Mouse (Mus musculus) MEL (cell line): Measurements from ENCODE around the gene Gstm2. TPM values are rescaled to one million over a fixed set of nuclear protein-coding genes. Genes with fewer than 3 reads are reported as not detected.
"Not testable (repeated sequence)": the region's sequence is repeated elsewhere in the genome, so short reads cannot be mapped to it uniquely, and the experiment has no call there.

ENCODE experiments used
- DNase-seq: peaks from one replicate; pipeline ENCODE4 v3.0.0; 2011; ENCODE audit warnings: low read depth, low spot score
- H3K27ac ChIP-seq: 2 replicates; pipeline ENCODE4 v1.5.1; 2012; ENCODE audit warnings: low read depth, mild to moderate bottlenecking, control low read depth, low read length, moderate library complexity; ENCODE audit not compliant: control insufficient read depth
- H3K27me3 ChIP-seq, 2 experiments: fragments of 150-350 bp in 1 of 2; sonication (generic) in 1 of 2; 2 replicates each; pipeline ENCODE4 v1.6.1; 2012; ENCODE audit warnings: low read length in 2 of 2, mild to moderate bottlenecking in 2 of 2, improper control_type of control experiment in 1 of 2, moderate library complexity in 1 of 2; ENCODE audit not compliant: insufficient read depth in 2 of 2, control insufficient read depth in 1 of 2
- H3K36me3 ChIP-seq, 2 experiments: 2 replicates each; pipeline ENCODE4 v1.6.1; 2012 to 2014; ENCODE audit warnings: low read length in 2 of 2, improper control_type of control experiment in 1 of 2, inconsistent platforms in 1 of 2, mild to moderate bottlenecking in 1 of 2; ENCODE audit not compliant: insufficient read depth in 2 of 2, control insufficient read depth in 1 of 2
- H3K4me1 ChIP-seq, 2 experiments: fragments of 150-350 bp in 1 of 2; sonication (generic) in 1 of 2; 2 replicates each; pipeline ENCODE4 v1.6.1; 2012; ENCODE audit warnings: low read length in 2 of 2, improper control_type of control experiment in 1 of 2, mild to moderate bottlenecking in 1 of 2; ENCODE audit not compliant: insufficient read depth in 2 of 2, control insufficient read depth in 1 of 2
- H3K4me3 ChIP-seq, 2 experiments: fragments of 150-350 bp in 1 of 2; sonication (generic) in 1 of 2; 2 replicates each; pipeline ENCODE4 v1.5.1; 2012; ENCODE audit warnings: low read depth in 2 of 2, low read length in 2 of 2, mild to moderate bottlenecking in 2 of 2, moderate library complexity in 2 of 2, control low read depth in 1 of 2, improper control_type of control experiment in 1 of 2; ENCODE audit not compliant: control insufficient read depth in 1 of 2, insufficient read depth in 1 of 2
- H3K79me2 ChIP-seq: 2 replicates; pipeline ENCODE4 v1.6.1; 2012; ENCODE audit warnings: mild to moderate bottlenecking, low read length, moderate library complexity; ENCODE audit not compliant: control insufficient read depth, poor library complexity, insufficient read depth
- H3K9ac ChIP-seq: 2 replicates; pipeline ENCODE4 v1.6.1; 2012; ENCODE audit warnings: low read depth, mild to moderate bottlenecking, control low read depth, low read length, moderate library complexity; ENCODE audit not compliant: control insufficient read depth, poor library complexity, severe bottlenecking
- H3K9me3 ChIP-seq: fragments of 150-350 bp; sonication (generic); replicated peaks from 2 replicates; pipeline ENCODE4 v1.6.1; 2012; ENCODE audit warnings: mild to moderate bottlenecking, low read length, improper control_type of control experiment, moderate library complexity; ENCODE audit not compliant: insufficient read depth
- E2F4 ChIP-seq: IDR thresholded peaks from 2 replicates; pipeline ENCODE4 v1.6.1; 2011; ENCODE audit warnings: low read depth, low read length, improper control_type of control experiment, borderline replicate concordance
- GABPA ChIP-seq: IDR thresholded peaks from 2 replicates; pipeline ENCODE4 v1.6.1; 2012; ENCODE audit warnings: low read depth, mild to moderate bottlenecking, inconsistent platforms, low read length, improper control_type of control experiment, moderate library complexity
- HCFC1 ChIP-seq: IDR thresholded peaks from 2 replicates; pipeline ENCODE4 v1.6.1; 2012; ENCODE audit warnings: low read depth, mild to moderate bottlenecking, inconsistent platforms, low read length, improper control_type of control experiment, moderate library complexity
- JUND ChIP-seq: IDR thresholded peaks from 2 replicates; pipeline ENCODE4 v1.6.1; 2011; ENCODE audit warnings: low read depth, mild to moderate bottlenecking, improper control_type of control experiment, low read length
- KAT2A ChIP-seq: conservative IDR thresholded peaks from 2 replicates; pipeline ENCODE4 v1.6.1; 2012; ENCODE audit warnings: low read depth, low read length, improper control_type of control experiment, inconsistent platforms
- MAFK ChIP-seq: IDR thresholded peaks from 2 replicates; pipeline ENCODE4 v1.6.1; 2011; ENCODE audit warnings: low read depth, mild to moderate bottlenecking, low read length, improper control_type of control experiment, borderline replicate concordance
- MAZ ChIP-seq: IDR thresholded peaks from 2 replicates; pipeline ENCODE4 v1.6.1; 2012; ENCODE audit warnings: low read depth, mild to moderate bottlenecking, inconsistent platforms, low read length, improper control_type of control experiment
- MEF2A ChIP-seq: IDR thresholded peaks from 2 replicates; pipeline ENCODE4 v1.6.1; 2014; ENCODE audit warnings: low read depth, mild to moderate bottlenecking, inconsistent platforms, low read length, improper control_type of control experiment; ENCODE audit not compliant: poor library complexity, insufficient replicate concordance, severe bottlenecking; ENCODE audit errors: extremely low read depth
- NELFE ChIP-seq: IDR thresholded peaks from 2 replicates; pipeline ENCODE4 v1.6.1; 2011; ENCODE audit warnings: low read depth, low read length, improper control_type of control experiment
- POLR2A ChIP-seq, 2 experiments: IDR thresholded peaks; 2 replicates each; pipeline ENCODE4 v1.6.1; 2011 to 2012; ENCODE audit warnings: low read length in 2 of 2, mild to moderate bottlenecking in 2 of 2, control low read depth in 1 of 2, improper control_type of control experiment in 1 of 2, low read depth in 1 of 2, moderate library complexity in 1 of 2; ENCODE audit not compliant: control insufficient read depth in 1 of 2, insufficient read depth in 1 of 2, poor library complexity in 1 of 2
- POLR2AphosphoS5 ChIP-seq: IDR thresholded peaks from 2 replicates; pipeline ENCODE4 v1.6.1; 2012; ENCODE audit warnings: low read depth, borderline replicate concordance, mild to moderate bottlenecking, inconsistent platforms, low read length, moderate library complexity, mixed read lengths
- RAD21 ChIP-seq: IDR thresholded peaks from 2 replicates; pipeline ENCODE4 v1.6.1; 2011; ENCODE audit warnings: mild to moderate bottlenecking, low read depth, low read length, improper control_type of control experiment
- RCOR1 ChIP-seq: IDR thresholded peaks from 2 replicates; pipeline ENCODE4 v1.6.1; 2012; ENCODE audit warnings: low read depth, mild to moderate bottlenecking, inconsistent platforms, low read length, improper control_type of control experiment
- TBP ChIP-seq: IDR thresholded peaks from 2 replicates; pipeline ENCODE4 v1.8.0; 2011; ENCODE audit warnings: low read depth, low read length, improper control_type of control experiment
- TCF12 ChIP-seq: IDR thresholded peaks from 2 replicates; pipeline ENCODE4 v1.6.1; 2014; ENCODE audit warnings: low read depth, mild to moderate bottlenecking, inconsistent platforms, low read length, improper control_type of control experiment, moderate library complexity
- USF1 ChIP-seq: IDR thresholded peaks from 2 replicates; pipeline ENCODE4 v1.6.1; 2014; ENCODE audit warnings: low read depth, mild to moderate bottlenecking, inconsistent platforms, low read length, improper control_type of control experiment, moderate library complexity
- ZC3H11A ChIP-seq: IDR thresholded peaks from 2 replicates; pipeline ENCODE4 v1.6.1; 2012; ENCODE audit warnings: low read depth, mild to moderate bottlenecking, inconsistent platforms, low read length, improper control_type of control experiment
- polyA plus RNA-seq, 2 experiments: library from polyadenylated mRNA; stranded (reverse) in 1 of 2; unstranded in 1 of 2; fragments of >175 nt in 1 of 2; fragments of >200 nt in 1 of 2; gene quantifications; 2 replicates each; pipeline versions ENCODE4 v1.2.1 to v1.2.4; 2012; ENCODE audit warnings: low replicate concordance in 2 of 2, low read depth in 1 of 2; ENCODE audit not compliant: insufficient read length in 2 of 2, insufficient read depth in 1 of 2, missing spikeins in 1 of 2
- total RNA-seq: library from RNA; depleted of rRNA; stranded (reverse); fragments of 300-350 nt; gene quantifications from 2 replicates; pipeline ENCODE4 v1.2.3, GENCODE M21; 2012

Gstm2 gene
- total and polyA plus RNA-seq, 3 experiments, result not detected

GRCm38 (mm10) chr3:107974237-107974636 is 12.0 kb downstream of the Gstm2 start:
- TF ChIP-seq MAZ, result no peak
- TF ChIP-seq HCFC1, result no peak
- no peak for TF ChIP-seq USF1
- TF ChIP-seq KAT2A, result no peak
- TF ChIP-seq RAD21, result no peak
- TF ChIP-seq MEF2A, result no peak
- TF ChIP-seq NELFE, result no peak
- TF ChIP-seq E2F4, result no peak
- TF ChIP-seq MAFK, result no peak
- no peak for TF ChIP-seq POLR2AphosphoS5
- H3K27me3 ChIP-seq, result peaks cover 4 to 21% of the 10 kb centered on the region in 2 experiments

DNA sequence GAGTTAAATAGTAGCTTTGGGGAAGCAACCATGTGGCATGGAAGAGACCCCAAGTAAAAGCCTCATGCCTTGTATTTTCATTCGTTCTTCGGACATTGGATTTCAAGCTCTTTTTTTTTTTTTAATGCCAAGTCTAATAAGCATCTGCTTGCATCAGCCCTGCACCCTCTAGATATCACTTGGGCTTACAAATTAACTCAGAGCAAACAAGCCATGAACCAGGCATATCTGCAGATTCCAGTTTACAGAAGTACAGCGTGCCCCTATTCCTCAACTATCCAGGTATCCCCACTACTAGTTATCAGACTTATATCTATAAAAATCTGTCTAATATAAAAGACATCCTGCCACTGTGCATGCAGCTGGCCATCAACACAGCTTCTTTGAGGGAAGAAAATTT is 14.2 kb downstream of the Gstm2 start:
- DNase-seq, result no peak
- peaks cover 4 to 23% of the 10 kb centered on the region in 2 experiments for H3K27me3 ChIP-seq

More at GRCm38 (mm10) chr3:107974237-107974636, 12.0 kb downstream of the Gstm2 start:
- H3K27ac ChIP-seq, result no peak overlapping the region
- H3K9me3 ChIP-seq, result no peaks in the 10 kb centered on the region
- H3K4me3 ChIP-seq, result no peak overlapping the region
- H3K36me3 ChIP-seq, result no peaks in the 10 kb centered on the region
- H3K9ac ChIP-seq, result no peak overlapping the region
- H3K4me1 ChIP-seq, result no peaks in the 10 kb centered on the region
- DNase-seq, result no peak
- H3K79me2 ChIP-seq, result no peaks in the 10 kb centered on the region

GRCm38 (mm10) chr3:107971101-107971500 is 15.2 kb downstream of the Gstm2 start:
- H3K9ac ChIP-seq, H3K4me3 ChIP-seq, H3K9me3 ChIP-seq, H3K27ac ChIP-seq, H3K4me1 ChIP-seq, H3K36me3 ChIP-seq, DNase-seq, H3K79me2 ChIP-seq: not testable (repeated sequence)
- peaks cover 4 to 23% of the 10 kb centered on the region in 2 experiments for H3K27me3 ChIP-seq

More for the DNA sequence above, 14.2 kb downstream of the Gstm2 start:
- no peak overlapping the region for H3K27ac ChIP-seq
- H3K4me3 ChIP-seq, result no peak overlapping the region
- no peaks in the 10 kb centered on the region for H3K9me3 ChIP-seq
- TF ChIP-seq GABPA (no peak), POLR2A (IDR thresholded peaks at IDR 0.05; ENCODE audit: control insufficient read depth in 1 of 2, insufficient read depth in 1 of 2, low read depth in 1 of 2, low read length in 2 of 2, poor library complexity in 1 of 2) (no peak), RCOR1 (no peak), USF1 (no peak), JUND (no peak), TCF12 (no peak), MEF2A (no peak), ZC3H11A (no peak), TBP (no peak)
- H3K79me2 ChIP-seq, result no peaks in the 10 kb centered on the region
- no peak overlapping the region for H3K9ac ChIP-seq
- no peaks in the 10 kb centered on the region for H3K4me1 ChIP-seq
- H3K36me3 ChIP-seq, result no peaks in the 10 kb centered on the region
